Mouse (Mus musculus): ENCODE measurements around the gene Ntrk2.
A peak's percentile ranks its signal among the peaks of the same experiment; 100 is the strongest.

Gene Ntrk2

DNA sequence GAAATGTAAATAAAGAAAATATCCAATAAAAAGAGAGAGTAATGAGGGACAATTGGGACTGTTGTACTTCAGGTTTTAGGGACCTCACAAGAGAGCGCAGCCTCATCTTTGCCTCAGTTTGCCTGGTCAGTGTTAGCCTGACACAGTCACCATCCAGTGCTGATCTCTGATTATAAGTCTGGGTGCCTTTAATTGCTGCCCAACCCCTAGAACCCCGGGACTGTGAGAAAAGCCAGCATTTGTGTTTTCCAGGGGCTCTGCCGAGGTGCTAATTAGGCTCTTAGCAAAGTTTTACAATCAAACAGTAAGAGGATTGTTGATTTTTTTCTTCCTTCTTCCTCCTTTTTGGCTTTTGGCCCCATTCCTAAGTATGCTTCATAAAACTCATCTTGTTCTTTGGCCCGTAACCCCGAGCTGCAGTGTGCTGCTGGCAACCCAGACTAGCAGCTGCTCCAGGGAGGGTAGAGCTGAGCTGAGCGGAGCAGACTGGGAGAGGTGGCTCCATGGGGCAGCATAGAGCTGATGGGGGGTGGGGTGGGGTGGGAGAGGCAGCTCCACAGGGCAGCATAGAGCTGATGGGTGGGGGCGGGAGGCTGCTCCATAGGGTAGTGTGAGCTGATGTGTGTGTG lies 34.5 kb downstream of the Ntrk2 start:
- peak; percentile 40 for DNase-seq (ENCODE audit: low spot score)

DNA sequence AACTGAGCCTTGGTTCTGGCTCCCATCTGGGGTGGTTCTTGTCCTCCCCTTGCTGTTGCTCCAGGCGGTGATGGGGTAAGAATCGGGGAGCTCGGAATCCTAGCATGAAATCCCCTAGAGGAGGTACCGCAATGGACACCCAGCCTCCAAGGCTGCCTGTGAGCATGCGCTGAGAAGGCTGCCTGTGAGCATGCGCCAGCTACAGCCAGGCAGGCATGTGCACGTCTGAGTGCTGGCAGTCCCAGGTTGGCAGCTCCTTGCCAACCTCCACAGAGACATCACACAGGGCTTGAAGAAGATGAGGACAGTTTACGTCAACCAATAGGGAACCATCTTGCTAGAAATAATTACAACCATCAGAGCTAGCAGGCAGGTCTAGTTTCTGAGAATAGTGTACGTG lies 37.5 kb downstream of the Ntrk2 start:
- no peak for DNase-seq (ENCODE audit: low spot score)

DNA sequence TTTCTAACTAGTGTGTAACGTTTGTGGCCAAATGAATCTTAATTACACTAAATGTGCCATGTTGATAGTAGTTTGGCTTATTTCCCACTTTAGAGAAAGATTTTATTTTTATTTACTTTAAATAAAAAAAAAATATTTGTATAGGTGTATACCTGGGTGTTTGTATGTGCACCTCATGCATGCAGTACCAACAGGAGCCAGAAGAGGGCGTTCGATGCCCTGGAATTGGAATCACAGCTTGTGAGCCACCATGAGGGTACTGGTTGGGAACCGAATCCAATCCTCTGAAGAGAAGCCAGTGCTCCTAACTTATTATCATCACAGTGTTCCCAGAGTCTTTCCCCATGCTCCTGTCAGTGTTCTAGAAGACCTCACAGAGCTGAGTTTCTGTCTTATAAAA lies 42.2 kb downstream of the Ntrk2 start:
- DNase-seq (ENCODE audit: low spot score), result no peak

DNA sequence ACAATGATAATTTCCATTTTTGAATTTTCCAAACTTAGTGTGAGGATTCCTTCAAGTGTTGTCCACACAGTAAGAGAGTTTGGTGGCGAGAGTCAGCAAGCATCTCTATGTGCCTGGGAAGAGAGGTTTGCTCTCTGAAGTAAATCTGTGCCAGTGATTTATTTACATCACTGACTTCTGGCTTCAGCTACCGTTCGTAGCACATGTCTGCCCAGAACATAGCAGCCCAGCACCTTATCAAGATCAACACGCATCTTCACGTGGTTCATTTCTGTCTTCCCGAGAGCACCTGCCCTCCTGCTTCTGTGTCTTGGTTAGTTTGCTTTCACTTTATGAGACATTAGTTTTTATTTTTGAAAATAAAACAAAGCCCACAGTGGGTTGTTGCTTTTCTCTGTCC lies 47.3 kb downstream of the Ntrk2 start:
- DNase-seq (ENCODE audit: low spot score), result no peak

DNA sequence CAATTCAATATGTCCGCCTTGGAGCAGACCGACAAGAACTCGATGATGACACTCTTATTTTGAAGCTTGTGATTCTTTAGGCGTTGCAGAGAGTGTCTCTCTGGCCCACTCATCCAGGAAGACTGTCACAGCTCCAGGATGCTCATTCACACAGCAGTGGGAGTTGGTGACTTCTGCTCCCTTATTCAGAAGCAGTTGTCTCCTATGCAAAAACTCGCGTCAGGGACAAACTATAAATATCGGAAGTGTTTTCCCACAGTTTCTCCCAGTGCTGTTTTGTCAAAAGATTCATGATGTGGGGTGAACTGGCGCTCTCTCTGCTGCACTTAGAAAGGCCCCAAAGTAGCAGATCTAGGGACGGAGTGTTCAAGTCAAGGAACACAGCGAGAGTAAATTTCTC lies 59.9 kb downstream of the Ntrk2 start:
- peak; percentile 64 for DNase-seq (ENCODE audit: low spot score)

DNA sequence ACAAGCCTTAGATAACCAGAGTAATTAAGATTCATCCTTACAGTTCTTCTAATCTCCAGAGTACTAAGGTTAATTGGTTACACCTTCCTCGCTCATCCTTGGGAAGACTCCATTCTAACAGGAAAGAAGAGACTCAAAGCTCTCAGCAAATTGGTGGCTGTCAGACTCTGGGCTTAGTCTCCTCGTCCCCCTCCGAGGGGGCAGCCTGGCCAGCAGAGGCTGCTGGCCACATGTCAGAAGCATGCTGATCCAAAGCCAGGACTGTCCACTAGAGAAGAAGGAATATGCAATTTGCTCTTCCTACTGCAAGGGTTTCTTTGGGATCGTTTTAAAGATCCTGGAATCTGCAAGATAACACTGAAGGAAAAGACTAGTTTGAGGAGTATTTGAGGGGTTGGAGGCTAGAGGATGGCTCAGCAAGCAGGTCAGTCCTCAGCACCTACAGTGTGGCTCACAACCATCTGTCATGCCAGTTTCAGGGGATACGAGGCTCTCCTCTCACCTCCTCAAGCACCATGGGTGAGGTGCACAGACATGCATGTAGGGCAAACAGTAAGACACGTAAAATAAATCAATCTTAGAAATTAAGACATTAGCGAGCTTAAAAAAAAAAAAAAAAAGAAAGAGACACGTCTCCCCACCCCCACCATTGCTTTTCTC lies 60.5 kb downstream of the Ntrk2 start:
- DNase-seq (ENCODE audit: low spot score), result no peak

DNA sequence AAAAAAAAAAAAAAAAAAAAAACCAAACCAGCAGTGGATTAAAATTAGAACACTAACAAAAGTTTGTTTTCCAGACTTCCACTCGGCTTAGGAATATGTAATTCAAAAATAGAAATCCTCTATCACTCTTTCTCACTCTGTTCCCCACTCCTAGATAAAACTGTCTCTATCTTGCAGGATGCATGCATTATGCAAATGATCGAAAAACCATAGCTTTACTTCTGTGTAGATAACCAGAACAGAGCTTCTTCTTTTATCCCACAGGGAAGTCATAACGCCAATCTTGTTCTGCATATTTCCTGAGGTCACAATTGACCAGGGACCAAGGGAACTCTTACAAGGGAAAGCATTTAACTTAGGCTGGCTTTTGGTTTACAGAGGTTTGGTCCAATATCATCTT lies 76.1 kb downstream of the Ntrk2 start:
- DNase-seq (ENCODE audit: low spot score), result no peak

DNA sequence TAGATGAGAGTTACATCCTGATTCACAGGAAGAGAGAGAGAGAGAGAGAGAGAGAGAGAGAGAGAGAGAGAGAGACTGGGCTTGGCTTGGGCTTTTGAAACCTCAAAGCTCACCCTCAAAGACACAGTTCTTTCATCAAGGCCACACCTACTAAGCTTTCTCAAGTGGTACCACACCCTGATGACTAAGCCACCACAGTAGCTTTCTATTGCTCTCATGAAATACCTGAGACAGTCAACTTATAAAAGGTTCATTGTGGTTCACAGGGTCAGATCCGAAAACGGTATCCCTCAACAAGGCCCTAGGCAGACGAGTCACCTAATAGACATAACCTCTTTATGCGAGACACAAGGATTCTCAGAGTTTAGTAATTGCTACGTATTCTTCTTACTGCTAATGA lies 76.5 kb downstream of the Ntrk2 start:
- DNase-seq (ENCODE audit: low spot score), result no peak

DNA sequence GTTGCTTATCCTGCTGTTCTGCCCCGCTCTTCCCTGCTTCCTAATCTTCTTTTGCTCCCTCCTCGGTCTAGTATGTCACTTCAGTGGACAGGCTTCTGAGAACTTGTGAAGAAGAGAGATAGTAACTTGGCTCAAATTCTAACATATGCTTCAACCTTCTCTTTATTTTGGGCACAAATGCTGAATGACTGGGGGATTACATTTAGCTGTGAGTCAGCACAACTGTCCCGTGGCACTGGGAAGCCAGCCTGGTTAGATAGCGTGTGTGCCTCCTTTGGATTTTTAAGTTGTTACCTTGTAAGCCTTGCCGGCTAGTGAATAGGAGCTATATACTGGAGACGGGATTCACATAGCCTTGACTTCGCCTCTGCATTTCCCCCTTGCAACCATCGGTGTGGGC lies 79.7 kb downstream of the Ntrk2 start:
- no peak for DNase-seq (ENCODE audit: low spot score)

DNA sequence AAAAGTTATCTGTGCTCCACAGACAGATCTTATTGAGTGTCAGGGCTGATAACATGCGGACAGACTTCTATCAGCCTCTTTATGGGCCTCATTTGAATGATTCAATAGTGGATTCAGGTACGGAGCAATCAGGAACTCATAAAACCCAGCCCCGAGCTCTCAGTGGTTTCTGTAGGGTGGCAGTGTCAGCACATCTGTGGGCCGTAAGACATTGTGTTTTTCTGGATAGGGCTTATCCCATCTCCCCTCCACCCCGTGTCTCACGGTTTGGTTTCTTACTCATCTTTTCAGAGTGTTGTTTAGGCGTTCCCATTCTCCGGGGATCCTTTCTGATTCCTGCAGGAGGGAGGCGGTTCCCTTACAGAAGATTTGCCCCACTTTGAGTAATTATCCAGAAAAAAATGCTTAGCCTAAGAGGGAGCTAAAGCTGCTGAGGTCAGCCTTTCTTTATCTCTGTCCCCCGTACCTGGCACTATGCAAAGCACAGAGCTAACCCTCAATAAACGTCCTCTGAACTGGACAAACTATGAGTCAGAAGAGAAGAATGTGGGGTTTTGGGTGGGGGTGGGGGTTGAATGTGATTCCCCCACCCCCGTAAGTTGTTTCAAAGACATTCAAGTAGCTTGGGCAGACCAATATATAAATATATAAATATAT lies 90.0 kb downstream of the Ntrk2 start:
- no peak for DNase-seq (ENCODE audit: low spot score)

DNA sequence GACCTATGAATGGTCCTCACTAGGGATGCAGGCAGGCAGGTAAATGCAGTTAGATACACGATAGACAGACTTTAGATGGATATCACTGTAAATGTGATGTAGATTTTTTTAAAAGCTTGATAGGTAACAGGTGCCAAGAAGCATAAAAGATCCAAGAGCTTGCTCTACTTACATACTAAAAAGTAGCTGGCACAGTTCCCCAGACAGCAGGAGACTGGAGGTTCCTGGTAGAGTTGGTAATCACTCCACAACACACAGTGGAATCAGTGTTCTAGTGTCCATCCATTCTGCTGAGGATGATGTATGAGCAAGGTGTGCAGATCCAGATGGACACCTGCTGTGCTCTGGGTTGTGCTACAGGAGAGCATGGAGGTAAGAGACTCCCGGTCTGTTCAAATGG lies 93.0 kb downstream of the Ntrk2 start:
- DNase-seq (ENCODE audit: low spot score), result no peak

DNA sequence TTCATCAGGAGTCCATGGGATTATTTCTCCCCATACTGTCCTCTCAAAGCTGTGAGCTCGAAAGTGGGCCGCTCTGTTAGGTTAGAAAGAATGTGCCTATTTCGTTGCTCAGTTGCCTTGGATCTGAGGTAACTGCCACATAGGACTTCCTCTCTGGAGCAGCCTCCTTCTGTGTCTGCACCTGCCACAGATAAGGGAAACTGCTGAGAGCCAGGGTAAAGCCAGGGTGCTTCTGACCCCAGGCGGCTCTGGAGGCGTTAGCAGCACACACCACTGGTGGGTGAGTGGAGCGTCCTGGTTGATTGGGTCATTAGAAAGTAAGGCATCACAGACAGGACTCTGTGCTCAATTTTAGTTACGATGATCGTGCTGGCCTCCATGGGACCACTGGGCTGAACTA lies 95.9 kb downstream of the Ntrk2 start:
- no peak for DNase-seq (ENCODE audit: low spot score)

DNA sequence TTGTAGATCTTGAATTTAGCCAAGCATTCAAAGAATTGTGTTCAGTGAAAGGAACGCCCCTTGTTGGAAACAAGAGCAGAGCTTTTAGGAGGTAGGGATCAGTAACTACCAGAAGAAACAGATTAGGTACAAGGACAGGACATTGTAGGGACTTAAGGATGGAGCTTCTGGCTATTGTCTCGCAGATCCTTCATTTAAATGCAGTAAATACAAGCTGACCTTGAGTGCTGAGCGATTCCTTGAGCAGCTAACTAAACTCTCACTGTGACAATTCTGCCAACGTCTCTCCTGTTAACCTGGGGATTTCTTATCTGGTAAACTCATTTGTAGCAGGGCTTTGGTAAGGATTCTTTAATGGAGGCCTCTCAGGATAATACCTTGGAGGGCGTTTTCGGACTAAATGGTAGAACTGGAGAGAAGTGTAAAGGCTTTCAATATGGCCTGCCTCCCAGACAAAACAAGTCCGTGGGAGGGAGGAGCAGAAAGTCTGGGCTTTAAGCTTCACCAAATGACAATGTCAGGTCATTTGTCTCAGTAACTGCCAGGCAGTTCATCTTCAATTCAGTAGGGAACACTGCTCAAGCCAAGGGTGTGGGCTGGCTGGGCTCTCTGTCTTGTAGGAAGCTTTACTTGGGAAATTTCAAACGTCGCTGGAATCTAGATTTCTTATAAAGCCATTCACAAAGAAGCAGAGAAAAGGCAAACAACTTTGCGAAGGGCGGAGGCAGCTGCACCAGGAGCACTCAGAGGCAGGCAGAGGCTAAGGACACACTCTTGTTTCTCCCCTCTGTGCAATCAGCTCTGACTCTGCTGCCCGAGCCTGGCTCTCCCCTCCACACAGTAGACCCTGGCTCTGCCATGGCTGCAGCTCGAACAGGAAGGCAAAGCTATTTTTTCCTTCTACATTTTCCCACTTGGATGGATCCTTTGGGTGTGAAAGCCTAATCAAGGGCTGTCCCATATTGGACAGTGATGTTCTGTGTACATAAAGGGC lies 98.7 kb downstream of the Ntrk2 start:
- no peak for DNase-seq (ENCODE audit: low spot score)

DNA sequence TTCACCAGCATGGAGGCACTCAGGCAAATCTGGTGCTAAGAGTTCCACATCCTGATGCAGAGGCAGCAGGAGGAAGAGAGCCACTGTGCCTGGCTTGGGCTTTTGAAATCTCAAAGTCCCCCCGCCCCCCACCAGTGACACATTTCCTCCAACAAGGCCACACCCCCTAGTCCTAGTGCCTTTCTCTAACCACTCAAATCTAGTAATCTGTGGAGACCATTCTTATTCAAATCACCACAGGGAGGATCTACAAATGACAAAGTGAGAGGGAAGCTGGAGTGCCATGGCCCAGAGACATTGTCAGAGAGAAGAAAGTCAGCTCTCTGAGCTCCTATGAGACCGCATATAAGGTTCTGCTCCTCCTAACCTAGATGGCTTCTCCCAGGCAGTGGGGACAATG lies 105.6 kb downstream of the Ntrk2 start:
- DNase-seq (ENCODE audit: low spot score), result no peak

DNA sequence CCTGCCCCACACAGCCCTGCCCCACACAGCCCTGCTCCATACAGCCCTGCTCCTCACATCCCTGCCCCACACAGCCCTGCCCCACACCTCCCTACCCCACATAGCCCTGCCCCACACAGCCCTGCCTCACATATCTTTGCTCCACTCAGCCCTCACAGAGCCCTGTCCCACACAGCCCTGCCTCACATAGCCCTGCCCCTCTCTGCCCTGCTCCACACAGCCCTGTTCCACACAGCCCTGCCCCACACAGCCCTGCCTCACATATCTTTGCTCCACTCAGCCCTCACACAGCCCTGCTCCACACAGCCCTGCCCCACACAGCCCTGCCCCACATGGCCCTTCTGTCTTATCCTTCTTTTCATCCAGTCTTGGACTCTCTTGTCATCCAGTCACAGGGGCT lies 106.2 kb downstream of the Ntrk2 start:
- no peak for DNase-seq (ENCODE audit: low spot score)

DNA sequence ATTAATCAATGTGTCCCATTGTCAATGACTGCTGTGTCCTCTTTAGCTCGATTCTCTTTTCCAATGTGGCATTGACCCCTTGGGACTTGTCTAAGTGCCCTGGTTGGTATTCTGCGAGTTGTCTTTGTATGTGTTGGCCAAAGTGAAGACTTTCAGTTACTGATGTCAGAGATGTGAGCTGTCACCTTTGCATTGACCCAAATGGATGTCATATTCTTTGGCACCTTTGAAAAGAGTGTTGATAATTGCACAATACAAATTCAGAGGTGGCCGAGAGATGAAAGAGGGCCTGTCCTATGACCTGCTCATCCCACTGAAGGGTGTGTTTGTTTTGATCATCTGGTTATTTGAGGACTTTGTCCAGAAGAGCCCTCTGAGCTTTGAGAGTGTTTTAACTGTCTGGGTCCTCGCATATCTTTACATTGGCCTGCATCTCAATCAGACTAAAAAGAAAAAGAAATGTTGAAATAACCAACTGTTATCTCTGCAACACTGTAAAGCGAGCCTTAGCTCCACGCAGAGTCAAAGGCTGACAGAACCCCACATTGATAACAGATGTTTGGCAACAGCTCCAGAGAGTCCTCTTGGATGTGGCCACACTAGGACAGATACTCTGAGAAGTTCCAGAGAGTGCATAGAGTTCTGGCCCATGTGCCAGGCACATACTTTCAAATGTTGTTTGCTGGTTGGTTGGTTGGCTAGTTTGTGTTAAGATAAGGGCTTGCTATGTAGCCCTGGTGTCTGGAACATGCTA lies 107.9 kb downstream of the Ntrk2 start:
- no peak for DNase-seq (ENCODE audit: low spot score)

DNA sequence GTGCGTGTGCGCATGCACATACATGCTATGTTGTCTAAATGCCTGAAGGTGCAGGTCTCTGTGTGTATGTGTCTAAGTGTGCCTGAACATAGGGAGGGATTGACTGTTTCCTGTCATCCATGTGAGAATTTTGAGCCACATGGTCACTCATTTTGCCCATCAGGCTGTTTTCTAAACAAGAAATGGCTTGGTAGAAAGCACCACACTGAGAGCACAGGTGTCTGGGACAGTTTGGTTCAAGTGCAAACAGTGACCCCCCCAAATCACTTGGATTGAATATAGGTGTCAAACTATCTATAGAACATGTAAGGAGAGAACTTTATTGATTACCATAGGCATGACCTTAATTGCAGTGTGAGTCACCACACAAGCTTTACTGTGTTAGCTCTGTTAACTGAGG lies 110.0 kb downstream of the Ntrk2 start:
- no peak for DNase-seq (ENCODE audit: low spot score)

DNA sequence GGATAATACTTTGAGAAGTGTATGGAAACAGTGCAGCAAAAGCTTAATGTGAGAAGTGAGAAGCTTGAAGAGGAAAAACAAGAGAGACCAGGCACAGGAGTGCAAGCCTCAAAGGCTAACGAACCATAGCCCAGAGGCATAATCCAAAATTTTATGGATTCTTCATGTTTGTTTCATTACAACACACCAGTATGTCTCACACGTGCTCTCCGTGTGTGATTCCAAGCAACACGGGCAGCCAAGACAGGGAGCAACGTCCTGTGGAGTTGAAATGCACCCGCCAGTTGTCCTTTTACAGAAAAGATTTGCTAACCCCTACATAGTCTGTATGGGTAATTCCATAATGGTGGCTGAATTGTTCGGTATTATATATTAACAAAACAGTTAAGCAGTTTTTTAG lies 113.9 kb downstream of the Ntrk2 start:
- no peak for DNase-seq (ENCODE audit: low spot score)

DNA sequence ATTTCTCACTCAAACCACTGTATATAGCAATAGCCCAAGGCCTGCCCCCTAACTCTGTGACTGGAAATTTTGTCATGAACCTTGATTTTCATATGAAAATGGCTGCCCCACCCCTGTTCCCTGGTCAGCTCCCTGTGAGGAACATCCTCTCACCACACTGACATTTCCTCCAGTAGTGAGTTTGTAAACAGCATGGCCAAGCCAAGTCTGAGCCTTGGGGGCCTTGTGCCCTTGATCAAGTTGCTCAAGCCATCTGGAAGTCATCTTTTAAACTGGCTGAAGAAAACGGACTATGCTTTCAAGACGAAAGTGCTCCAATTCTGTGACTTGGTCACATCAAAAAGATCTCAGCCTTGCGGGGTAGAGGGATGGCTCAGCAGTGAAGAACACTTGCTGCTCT lies 114.9 kb downstream of the Ntrk2 start:
- no peak for DNase-seq (ENCODE audit: low spot score)

DNA sequence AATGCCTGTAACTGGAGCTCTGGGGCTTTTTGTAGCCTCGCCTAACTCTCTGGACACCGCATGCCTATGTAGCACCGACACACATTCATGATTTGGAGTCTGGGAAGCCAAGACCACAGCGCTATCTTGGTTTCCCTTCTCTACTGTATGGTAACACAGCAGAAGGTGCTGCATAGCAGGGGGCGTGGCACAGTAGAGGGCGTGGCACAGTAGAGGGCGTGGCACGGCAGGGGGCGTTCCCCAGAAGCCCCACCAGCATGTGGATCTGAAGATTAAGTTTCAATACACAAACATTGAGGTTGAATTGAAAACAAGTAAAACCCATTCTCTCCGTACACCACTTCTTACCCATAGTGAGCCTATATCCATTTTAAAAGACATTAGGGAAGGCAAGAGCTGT lies 115.3 kb downstream of the Ntrk2 start:
- DNase-seq (ENCODE audit: low spot score), result no peak

DNA sequence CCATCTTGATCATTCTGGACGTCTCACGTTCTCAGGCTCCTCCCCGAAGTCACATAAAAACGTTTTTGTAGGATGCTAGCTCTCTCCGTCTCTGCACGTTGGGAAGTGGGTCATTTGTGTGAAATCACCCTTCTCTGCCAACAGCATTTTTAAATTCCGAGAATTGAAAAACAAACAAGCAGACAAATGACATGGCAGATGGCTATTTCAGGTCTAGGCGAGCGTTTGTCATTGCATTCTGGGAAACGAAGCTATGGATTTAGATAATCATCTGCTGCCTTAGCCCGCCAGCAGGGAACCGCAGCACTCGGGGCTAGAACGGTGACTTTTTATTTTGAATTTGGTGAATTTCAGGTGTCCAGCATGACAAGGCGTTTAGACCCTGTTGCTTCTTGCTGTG lies 115.8 kb downstream of the Ntrk2 start:
- no peak for DNase-seq (ENCODE audit: low spot score)

DNA sequence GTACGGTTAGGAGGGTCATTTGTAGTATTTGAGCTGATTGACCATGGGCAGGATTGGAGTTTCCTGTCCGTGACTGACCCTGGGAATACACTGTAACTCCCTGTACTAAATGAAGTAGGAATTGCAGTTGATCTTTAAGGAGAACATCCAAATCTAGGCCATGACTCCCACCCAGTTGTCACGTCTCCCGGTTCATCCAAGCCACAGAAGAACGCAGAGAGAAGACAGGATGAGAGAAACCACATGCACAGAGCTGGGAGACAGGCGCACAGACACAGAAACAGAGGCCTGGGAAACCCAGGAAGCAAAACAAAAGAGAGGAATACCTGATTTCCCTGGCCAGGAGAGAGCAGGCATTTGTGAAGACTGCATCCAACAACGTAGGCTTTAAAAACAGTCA lies 117.1 kb downstream of the Ntrk2 start:
- no peak for DNase-seq (ENCODE audit: low spot score)
